Mouse (Mus musculus) spleen, adult 12 weeks (tissue): ENCODE data around the gene Smug1.

Experiments used
- DNase-seq: peaks from one replicate; pipeline ENCODE4 v3.0.0; 2022; ENCODE audit warnings: low spot score

Gene Smug1

GRCm38 (mm10) chr15:103177611-103178041 lies 10.7 kb upstream of the Smug1 start:
- no peak for DNase-seq

- peak; percentile 74 for DNase-seq
Observed at GRCm38 (mm10) chr15:103176874-103177421, 10.1 kb upstream of the Smug1 start.

- DNase-seq: no peak
Observed at GRCm38 (mm10) chr15:103173251-103173650, 6.4 kb upstream of the Smug1 start.

- DNase-seq: no peak
Observed at GRCm38 (mm10) chr15:103172537-103172936, 5.6 kb upstream of the Smug1 start.

GRCm38 (mm10) chr15:103171276-103171675 lies 4.4 kb upstream of the Smug1 start:
- DNase-seq: no peak

- no peak for DNase-seq
Observed at GRCm38 (mm10) chr15:103170316-103170679, 3.4 kb upstream of the Smug1 start.

- no peak for DNase-seq
Observed at GRCm38 (mm10) chr15:103169612-103170315, 2.9 kb upstream of the Smug1 start.

- no peak for DNase-seq
Observed at GRCm38 (mm10) chr15:103168801-103169611, 2.1 kb upstream of the Smug1 start.

GRCm38 (mm10) chr15:103167786-103168185 lies 894 bp upstream of the Smug1 start:
- no peak for DNase-seq

- DNase-seq: no peak
Observed at GRCm38 (mm10) chr15:103165924-103166323, 968 bp downstream of the Smug1 start.

- DNase-seq: peak; percentile 62
Observed at GRCm38 (mm10) chr15:103165379-103165778, 1.5 kb downstream of the Smug1 start.

- DNase-seq: peak; percentile 69
Observed at GRCm38 (mm10) chr15:103163182-103163919, 3.5 kb downstream of the Smug1 start.

GRCm38 (mm10) chr15:103157585-103157984 lies 9.3 kb downstream of the Smug1 start:
- no peak for DNase-seq

GRCm38 (mm10) chr15:103156890-103157289 lies 10.0 kb downstream of the Smug1 start:
- DNase-seq: no peak

- no peak for DNase-seq
Observed at GRCm38 (mm10) chr15:103155366-103156321, 11.2 kb downstream of the Smug1 start.

- no peak for DNase-seq
Observed at GRCm38 (mm10) chr15:103152890-103153610, 13.8 kb downstream of the Smug1 start.

GRCm38 (mm10) chr15:103152371-103152770 lies 14.5 kb downstream of the Smug1 start:
- no peak for DNase-seq

- no peak for DNase-seq
Observed at GRCm38 (mm10) chr15:103147779-103148178, 19.1 kb downstream of the Smug1 start.

- DNase-seq: no peak
Observed at GRCm38 (mm10) chr15:103147422-103147690, 19.5 kb downstream of the Smug1 start.

- DNase-seq: no peak
Observed at GRCm38 (mm10) chr15:103146627-103147421, 20.1 kb downstream of the Smug1 start.
